Mouse (Mus musculus) urinary bladder, adult 18-20 months (tissue): Measurements from ENCODE around the gene Mfsd2b.

Experiments
- DNase-seq, 2 experiments: peaks; one replicate each; pipeline ENCODE4 v3.0.0; 2022; ENCODE audit warnings: low spot score in 2 of 2, mixed read lengths in 2 of 2

Mfsd2b gene

GRCm38 (mm10) chr12:4816680-4817360 is 57.3 kb downstream of the Mfsd2b start:
- DNase-seq = no peak

DNA sequence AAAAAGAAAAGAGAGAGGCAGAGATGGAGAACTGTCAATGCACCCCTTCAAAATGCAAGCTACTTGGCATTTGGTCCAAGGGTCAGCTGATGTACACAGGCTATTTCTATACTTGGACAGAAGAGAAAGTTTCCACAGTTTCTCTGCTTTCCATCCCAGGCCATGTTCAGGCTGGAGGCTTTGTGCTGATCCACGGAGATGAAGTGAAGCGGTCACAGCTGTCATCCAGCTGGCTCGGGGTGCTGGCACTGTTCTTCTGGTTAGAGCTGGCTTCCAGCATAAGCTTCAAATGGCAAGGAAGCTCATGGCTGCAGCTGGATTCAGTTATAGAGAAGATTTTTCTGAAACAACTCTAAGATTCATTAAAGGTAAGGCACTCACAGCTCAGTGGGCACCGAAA is 60.5 kb downstream of the Mfsd2b start:
- no peak for DNase-seq
